Mouse (Mus musculus): ENCODE measurements around the gene Adamts14.

- TF ChIP-seq CTCF (IDR thresholded peaks at IDR 0.05; ENCODE audit: low read depth) (no peak), EP300 (optimal IDR thresholded peaks at IDR 0.05) (no peak)
Measured at GRCm38 (mm10) chr10:61277918-61278674, 4.9 kb upstream of the Adamts14 start.

Data from stomach, postnatal 0 days (tissue).